Mouse (Mus musculus): ENCODE data around the gene Dnajc5. TPM values are rescaled to one million over a fixed set of nuclear protein-coding genes. Genes with fewer than 3 reads are reported as not detected.
A peak's percentile ranks its signal among the peaks of the same experiment; 100 is the strongest.
"Not testable (repeated sequence)": the region's sequence is repeated elsewhere in the genome, so short reads cannot be mapped to it uniquely, and the experiment has no call there.

Dnajc5 gene
- polyA plus RNA-seq, 1 experiment = 218 TPM

DNA sequence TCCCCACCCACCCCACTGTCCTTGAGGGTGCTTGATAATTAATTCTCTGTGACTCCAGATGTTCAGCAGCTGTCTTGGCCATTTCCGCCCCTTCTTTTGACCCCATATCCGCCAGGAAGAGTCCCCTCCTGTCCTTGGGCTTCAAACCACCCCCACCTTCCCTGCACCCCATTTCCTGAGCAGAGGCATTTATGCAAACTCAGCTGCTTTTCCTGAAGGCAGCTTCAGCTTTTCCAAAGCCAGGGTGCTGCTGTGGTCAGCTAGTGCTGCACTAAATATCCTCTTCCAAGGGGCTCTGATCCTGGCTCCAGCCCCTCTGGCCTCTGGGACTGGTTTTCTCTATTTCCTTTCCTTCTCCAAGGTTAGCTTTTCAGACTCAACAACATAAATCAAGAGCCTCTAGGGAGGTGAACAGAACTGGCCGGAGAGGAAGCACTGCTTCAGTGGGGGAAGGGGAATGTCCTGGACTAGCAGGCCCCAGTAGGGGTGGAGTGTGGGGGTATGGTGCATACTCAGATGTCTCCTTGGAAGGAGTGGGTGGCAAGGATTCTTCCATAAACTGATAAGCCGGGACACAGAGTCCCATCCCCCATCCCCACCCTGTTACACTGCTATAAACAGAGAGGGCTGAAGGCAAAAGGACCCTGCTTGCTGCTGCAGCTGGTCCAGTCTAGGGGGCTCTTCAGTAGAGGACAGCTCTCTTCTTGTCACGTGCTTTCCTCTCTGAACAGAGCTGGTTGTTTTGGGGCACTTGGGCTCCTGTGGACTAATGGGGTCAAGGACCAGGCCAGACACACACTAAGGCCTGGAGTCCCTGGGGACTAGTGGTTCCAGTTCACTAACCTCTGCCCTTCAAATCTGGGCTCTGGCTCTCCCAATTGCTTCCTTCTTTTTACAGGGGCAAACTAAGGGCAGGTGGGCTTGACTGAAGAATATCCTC, 32.7 kb upstream of the Dnajc5 start:
- no peaks in the 10 kb centered on the region for H3K27me3 ChIP-seq (ENCODE audit: control insufficient read depth, insufficient read depth, low read length)
- WGBS = 56% methylated on average over 5 of the region's 5 CpGs
- peaks cover 11% of the 10 kb centered on the region; the same call in 1 of the 2 replicates for H3K4me1 ChIP-seq (ENCODE audit: control insufficient read depth, insufficient read depth, low read length)
- no peak overlapping the region for H3K4me3 ChIP-seq (replicated peaks; ENCODE audit: insufficient read depth, low read depth, low read length)
- TF ChIP-seq CTCF (IDR thresholded peaks at IDR 0.05; ENCODE audit: borderline replicate concordance, insufficient read depth, low read depth, low read length) = no peak
- TF ChIP-seq POLR2A (IDR thresholded peaks at IDR 0.05; ENCODE audit: borderline replicate concordance, insufficient read depth, low read length) = no peak
- no peak for DNase-seq
- no peak overlapping the region for H3K27ac ChIP-seq (ENCODE audit: insufficient read depth, low read length)

DNA sequence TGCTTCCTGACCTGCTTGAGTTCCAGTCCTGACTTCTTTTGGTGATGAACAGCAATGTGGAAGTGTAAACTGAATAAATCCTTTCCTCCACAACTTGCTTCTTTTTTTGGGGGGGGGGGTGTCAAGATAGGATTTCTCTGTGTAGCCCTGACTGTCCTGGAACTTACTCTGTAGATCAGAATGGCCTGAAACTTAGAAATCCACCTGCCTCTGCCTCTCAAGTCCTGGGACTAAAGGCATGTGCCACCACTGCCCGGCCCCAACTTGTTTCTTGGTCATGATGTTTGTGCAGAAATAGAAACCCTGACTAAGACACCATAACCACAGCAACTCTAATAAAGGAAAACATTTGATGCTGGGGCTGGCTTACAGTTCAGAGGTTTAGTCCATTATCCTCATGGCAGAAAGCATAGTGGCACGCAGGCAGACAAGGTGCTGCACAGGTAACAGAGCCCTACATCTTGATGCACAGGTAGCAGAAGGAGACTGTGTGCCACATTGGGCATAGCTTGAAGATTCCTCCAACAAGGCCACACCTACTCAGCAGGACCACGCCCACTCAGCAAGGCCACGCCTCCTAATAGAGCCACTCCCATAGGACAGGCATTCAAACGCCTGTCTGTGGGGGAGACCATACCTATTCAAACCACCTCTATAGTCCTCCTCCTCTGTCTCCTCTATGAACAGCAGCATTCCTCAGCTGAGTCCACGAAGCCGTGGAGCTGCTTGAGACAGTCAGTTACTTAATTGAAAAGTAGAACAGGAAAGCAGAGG, 28.7 kb upstream of the Dnajc5 start:
- 42% methylated on average over 7 of the region's 7 CpGs for WGBS
- TF ChIP-seq CTCF (IDR thresholded peaks at IDR 0.05; ENCODE audit: borderline replicate concordance, insufficient read depth, low read depth, low read length) (no peak), POLR2A (IDR thresholded peaks at IDR 0.05; ENCODE audit: borderline replicate concordance, insufficient read depth, low read length) (no peak)
- Histone ChIP-seq H3K4me1 (ENCODE audit: control insufficient read depth, insufficient read depth, low read length) (peaks cover 11% of the 10 kb centered on the region), H3K27me3 (ENCODE audit: control insufficient read depth, insufficient read depth, low read length) (no peaks in the 10 kb centered on the region), H3K27ac (ENCODE audit: insufficient read depth, low read length) (no peak overlapping the region), H3K4me3 (replicated peaks; ENCODE audit: insufficient read depth, low read depth, low read length) (no peak overlapping the region)
- no peak for DNase-seq

DNA sequence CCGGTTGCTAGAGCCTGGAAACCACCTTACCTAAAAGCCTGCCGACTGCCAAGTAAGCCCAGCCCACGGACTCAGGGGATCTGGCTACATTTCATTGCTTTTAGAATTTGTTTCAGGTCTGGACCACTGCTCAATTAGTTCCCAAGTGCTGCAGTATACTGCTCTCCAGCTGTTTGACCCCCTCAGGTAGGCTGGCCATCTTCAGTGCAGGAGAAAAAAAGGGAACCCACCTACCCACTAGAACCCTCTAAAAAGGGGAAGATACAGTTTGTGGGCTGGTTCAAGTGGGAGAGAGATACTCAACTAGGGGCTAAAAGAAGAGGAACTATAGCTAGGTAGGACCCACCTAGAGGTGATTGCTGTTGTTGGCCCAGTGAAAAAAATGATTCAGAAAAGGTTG, 28.1 kb upstream of the Dnajc5 start:
- 64% methylated on average over 3 of the region's 3 CpGs for WGBS
- TF ChIP-seq CTCF (IDR thresholded peaks at IDR 0.05; ENCODE audit: borderline replicate concordance, insufficient read depth, low read depth, low read length) (no peak), POLR2A (IDR thresholded peaks at IDR 0.05; ENCODE audit: borderline replicate concordance, insufficient read depth, low read length) (no peak)
- H3K27ac ChIP-seq (ENCODE audit: insufficient read depth, low read length) = no peak overlapping the region
- no peak overlapping the region for H3K4me3 ChIP-seq (replicated peaks; ENCODE audit: insufficient read depth, low read depth, low read length)
- DNase-seq = no peak
- no peaks in the 10 kb centered on the region for H3K27me3 ChIP-seq (ENCODE audit: control insufficient read depth, insufficient read depth, low read length)
- H3K4me1 ChIP-seq (ENCODE audit: control insufficient read depth, insufficient read depth, low read length) = peaks cover 11% of the 10 kb centered on the region

DNA sequence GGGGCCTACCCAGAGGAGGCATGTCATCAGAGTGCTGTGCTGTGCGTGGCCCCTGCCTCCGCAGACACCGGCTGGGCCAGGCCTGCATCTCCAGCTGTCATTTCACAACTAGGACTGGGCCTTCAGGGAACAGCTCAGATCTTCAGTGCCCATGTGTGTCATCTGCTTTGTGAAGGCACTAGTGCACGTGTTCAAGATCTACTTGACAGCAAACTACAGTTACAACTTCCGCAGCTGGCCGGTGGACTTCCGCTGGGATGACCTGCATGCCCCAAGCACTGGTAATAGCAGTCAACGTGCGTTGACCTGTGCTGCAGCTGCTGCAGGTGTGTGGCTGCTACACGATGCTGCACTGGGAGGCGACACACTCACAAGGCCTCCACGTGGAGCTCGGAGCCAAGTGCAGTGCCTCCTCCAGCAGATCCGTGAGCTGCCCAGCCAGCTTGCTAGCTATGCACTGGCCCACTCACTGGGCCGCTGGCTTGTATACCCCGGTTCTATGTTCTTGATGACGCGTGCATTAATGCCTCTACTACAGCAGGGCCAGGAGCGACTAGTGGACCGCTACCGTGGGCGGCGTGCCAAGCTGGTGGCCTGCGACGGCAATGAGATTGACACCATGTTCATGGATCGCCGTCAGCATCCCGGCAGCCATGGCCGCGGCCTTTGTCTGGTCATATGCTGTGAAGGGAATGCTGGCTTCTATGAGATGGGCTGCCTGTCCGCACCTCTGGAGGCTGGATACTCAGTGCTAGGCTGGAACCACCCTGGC, 26.9 kb upstream of the Dnajc5 start, which contains the start of gene Abhd16b:
Abhd16b (plus strand) TSS at position 51 of the 772 bp plus-strand sequence.
- H3K4me3 ChIP-seq (replicated peaks; ENCODE audit: insufficient read depth, low read depth, low read length) = no peak within 1 kb of the TSS
- WGBS = 74% methylated on average over 31 of the region's 31 CpGs
- no peak for DNase-seq
- no peaks in the 10 kb centered on the region for H3K27me3 ChIP-seq (ENCODE audit: control insufficient read depth, insufficient read depth, low read length)
- TF ChIP-seq POLR2A (IDR thresholded peaks at IDR 0.05; ENCODE audit: borderline replicate concordance, insufficient read depth, low read length) = no peak
- no peak for TF ChIP-seq CTCF (IDR thresholded peaks at IDR 0.05; ENCODE audit: borderline replicate concordance, insufficient read depth, low read depth, low read length)
- peaks cover 11% of the 10 kb centered on the region for H3K4me1 ChIP-seq (ENCODE audit: control insufficient read depth, insufficient read depth, low read length)
- no peak within 1 kb of the TSS for H3K27ac ChIP-seq (ENCODE audit: insufficient read depth, low read length)

DNA sequence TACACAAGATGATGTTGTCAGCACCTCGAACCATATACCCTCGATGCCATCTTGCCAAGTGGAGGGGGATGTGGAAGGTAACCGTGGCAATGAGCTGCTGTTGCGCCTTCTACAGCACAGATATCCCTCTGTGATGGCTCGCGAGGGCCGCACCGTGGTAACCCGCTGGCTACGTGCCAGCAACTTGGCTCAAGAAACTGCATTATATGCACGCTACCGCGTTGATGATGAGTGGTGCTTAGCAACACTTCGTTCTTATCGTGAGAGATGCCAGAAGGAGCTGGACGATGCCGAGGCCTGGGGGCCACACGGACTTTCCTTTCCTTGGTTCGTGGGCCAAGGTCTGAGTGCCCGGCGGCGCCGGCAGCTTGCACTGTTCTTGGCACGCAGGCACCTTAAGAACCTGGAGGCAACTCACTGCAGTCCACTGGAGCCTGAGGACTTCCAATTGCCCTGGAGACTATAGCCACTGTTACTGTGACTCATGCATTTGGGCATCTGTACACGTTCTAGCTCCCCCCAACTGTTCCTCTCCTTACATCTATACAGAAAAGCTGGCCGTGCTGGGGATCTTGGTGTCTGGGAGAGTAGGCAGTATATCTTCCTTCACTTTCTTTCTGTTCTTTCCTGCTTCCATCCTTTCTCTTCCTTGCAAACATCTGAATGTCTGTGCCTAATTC, 25.9 kb upstream of the Dnajc5 start:
- H3K27me3 ChIP-seq (ENCODE audit: control insufficient read depth, insufficient read depth, low read length) = no peaks in the 10 kb centered on the region
- no peak overlapping the region for H3K27ac ChIP-seq (ENCODE audit: insufficient read depth, low read length)
- TF ChIP-seq CTCF (IDR thresholded peaks at IDR 0.05; ENCODE audit: borderline replicate concordance, insufficient read depth, low read depth, low read length) (no peak), POLR2A (IDR thresholded peaks at IDR 0.05; ENCODE audit: borderline replicate concordance, insufficient read depth, low read length) (no peak)
- H3K4me1 ChIP-seq (ENCODE audit: control insufficient read depth, insufficient read depth, low read length) = peaks cover 11% of the 10 kb centered on the region
- no peak overlapping the region for H3K4me3 ChIP-seq (replicated peaks; ENCODE audit: insufficient read depth, low read depth, low read length)
- DNase-seq = peak in 1 of 2 experiments; percentile 37
- WGBS = 12% methylated on average over 26 of the region's 26 CpGs

DNA sequence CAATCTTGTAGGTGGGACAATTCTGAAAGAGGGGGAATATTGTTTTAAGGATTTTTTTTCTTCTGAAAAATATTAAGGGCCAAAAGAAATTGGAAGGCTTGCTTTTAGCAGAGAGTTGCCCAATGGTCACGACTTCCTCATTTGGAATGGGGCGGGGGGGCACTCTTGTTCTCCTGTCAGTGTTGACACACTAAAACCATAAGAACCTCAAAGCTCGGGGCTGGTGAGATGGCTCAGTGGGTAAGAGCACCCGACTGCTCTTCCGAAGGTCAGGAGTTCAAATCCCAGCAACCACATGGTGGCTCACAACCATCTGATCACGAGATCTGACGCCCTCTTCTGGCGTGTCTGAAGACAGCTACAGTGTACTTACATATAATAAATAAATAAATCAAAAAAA, 24.4 kb upstream of the Dnajc5 start:
- WGBS = 48% methylated on average over 8 of the region's 8 CpGs
- DNase-seq; H3K27me3 ChIP-seq (ENCODE audit: control insufficient read depth, insufficient read depth, low read length); H3K27ac ChIP-seq (ENCODE audit: insufficient read depth, low read length); H3K4me3 ChIP-seq (replicated peaks; ENCODE audit: insufficient read depth, low read depth, low read length): not testable (repeated sequence)
- peaks cover 11% of the 10 kb centered on the region for H3K4me1 ChIP-seq (ENCODE audit: control insufficient read depth, insufficient read depth, low read length)

DNA sequence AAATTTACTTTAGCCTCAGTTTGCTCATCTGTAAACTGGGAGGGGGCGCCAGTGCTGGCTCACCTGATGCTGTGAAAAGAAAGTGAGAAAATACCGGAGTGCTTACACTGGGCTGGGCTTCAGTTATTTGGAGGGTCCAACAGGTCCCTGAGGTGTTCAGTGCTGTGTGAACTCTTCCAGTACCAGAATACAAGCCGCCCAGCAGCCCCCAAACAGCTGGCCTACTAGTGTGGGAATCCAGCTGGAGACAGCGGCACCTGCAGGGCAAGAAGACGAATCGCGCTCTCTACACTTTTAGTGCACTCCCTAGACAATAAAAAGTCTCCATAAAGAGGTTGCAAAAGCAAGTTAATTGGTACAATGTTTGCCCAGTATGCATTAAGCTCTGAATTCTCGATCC, 24.0 kb upstream of the Dnajc5 start:
- H3K4me3 ChIP-seq (replicated peaks; ENCODE audit: insufficient read depth, low read depth, low read length) = peak overlapping the region; percentile 78
- H3K4me1 ChIP-seq (ENCODE audit: control insufficient read depth, insufficient read depth, low read length) = peaks cover 11% of the 10 kb centered on the region
- WGBS = 13% methylated on average over 8 of the region's 8 CpGs
- peak overlapping the region; percentile 43; the same call in 1 of the 2 replicates for H3K27ac ChIP-seq (ENCODE audit: insufficient read depth, low read length)
- peak; percentile 57; the same call in 1 of the 2 replicates for TF ChIP-seq CTCF (IDR thresholded peaks at IDR 0.05; ENCODE audit: borderline replicate concordance, insufficient read depth, low read depth, low read length)
- no peak for TF ChIP-seq POLR2A (IDR thresholded peaks at IDR 0.05; ENCODE audit: borderline replicate concordance, insufficient read depth, low read length)
- DNase-seq = peak; percentile 43 to 45
- H3K27me3 ChIP-seq (ENCODE audit: control insufficient read depth, insufficient read depth, low read length) = no peaks in the 10 kb centered on the region

Data from cerebellum, adult 2 months (tissue).